Mouse (Mus musculus) layer of hippocampus, adult 11-12 months (tissue): ENCODE measurements around the gene Podxl.

Source experiments
- DNase-seq: peaks from one replicate; pipeline ENCODE4 v3.0.0; 2022; ENCODE audit warnings: low spot score

Podxl gene

GRCm38 (mm10) chr6:31523039-31523438 lies 40.7 kb downstream of the Podxl start:
- no peak for DNase-seq

- DNase-seq: no peak
Measured at GRCm38 (mm10) chr6:31522478-31522877, 41.3 kb downstream of the Podxl start.

GRCm38 (mm10) chr6:31521491-31522355 lies 42.1 kb downstream of the Podxl start:
- no peak for DNase-seq

DNA sequence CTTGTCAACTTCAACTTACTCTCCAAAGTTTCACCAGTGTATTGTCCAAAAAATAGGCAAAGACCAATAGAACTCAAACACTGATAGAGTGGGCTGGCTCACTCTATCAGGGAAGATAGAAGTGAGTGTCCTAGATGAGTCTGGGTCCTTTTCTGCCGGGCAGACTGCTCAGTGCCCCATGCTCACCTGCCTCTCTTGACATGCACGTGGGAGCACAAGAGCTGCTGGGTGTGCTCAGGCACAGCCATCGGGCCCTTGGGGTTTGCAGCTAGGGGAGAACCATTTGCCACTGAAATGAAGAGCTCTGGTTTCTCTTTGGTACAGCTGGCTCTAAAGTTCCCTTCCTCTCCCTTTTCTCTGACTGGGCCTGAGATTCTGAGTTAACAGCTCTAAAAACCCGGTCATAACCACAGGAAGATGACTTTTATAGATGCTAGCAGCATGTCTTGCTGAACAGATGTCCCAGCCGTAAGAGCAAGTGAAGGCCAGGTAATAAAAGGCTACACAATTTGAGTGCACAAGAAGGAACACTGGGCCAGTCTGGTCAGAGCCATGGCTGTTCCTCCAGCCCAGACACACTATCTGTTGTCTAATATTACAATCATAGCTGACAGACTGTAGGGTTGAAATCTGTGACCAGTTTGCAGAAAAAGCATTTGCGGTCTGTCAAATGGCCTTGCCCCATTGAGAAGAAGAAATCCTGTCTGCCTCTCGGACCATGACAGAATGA lies 43.1 kb downstream of the Podxl start:
- no peak for DNase-seq

DNA sequence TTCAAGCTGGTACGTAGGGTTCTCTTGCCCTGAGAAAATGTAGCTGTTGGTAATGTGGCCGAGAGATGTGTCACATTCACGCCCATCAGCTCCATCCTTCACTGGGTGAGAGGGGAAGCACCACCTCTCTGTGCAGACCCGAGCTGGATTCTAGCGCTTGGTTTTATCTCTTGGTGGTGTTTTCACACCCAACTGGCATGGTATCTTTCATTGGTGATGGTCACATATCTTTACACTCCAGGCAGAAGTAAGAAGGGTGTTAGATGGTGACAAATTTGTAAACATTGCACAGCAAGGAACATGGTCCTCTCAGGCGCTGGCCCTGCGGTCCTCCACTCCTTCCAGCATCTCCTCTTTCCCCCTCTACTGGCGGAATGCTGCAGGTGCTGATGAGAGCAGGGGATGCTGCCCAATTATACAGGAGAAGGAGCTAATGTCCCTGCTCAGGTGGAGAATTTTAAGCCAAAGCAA lies 44.7 kb downstream of the Podxl start:
- no peak for DNase-seq

DNA sequence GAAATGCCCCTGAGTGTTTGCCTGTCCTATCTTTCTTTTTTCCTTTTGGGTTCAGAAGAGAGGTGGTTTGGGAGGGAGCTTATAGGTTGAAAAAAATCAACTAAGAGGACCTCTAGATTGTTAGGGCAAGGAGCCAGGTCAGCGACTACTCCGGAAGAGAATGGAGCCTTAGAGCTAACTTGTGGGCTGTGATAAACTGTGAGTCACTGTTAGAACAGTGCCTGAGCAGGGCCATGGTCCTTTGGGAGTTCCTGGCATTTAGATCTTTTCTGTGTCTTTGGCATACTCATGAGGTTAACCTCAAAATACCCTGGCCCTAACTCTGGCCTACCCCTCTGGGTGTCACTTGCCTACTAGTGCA lies 45.5 kb downstream of the Podxl start:
- DNase-seq: no peak

DNA sequence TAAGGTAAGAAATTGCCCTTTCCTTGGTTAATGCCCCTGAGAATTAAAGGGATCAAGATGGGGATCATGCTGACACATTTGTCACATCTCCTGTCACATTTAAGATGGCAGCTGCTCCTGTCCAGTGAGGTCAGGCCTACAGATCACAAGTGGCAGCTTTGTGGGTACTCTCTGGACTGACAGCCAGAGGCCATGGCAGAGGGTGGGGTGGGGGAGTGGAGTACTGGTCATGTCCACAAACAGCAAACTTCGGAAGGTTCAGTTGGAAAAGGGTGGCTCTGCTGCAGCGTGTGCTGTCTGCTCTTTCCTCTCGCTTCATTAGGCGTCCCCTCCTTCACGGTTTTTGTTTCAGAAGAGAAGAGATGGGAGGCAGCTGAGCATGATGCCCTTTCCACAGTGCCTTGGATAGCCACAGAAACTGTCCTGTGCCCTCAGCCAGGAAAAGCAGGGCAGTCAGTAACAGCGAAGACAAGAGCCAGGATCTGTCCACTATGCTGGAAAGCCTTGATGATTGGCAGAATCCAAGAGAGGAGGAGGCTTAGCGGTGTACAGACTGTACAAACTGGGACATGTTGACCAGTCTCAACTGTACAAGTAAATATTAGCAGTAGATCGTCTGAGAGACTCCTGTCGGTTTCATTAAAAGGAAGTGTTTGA lies 46.0 kb downstream of the Podxl start:
- no peak for DNase-seq

DNA sequence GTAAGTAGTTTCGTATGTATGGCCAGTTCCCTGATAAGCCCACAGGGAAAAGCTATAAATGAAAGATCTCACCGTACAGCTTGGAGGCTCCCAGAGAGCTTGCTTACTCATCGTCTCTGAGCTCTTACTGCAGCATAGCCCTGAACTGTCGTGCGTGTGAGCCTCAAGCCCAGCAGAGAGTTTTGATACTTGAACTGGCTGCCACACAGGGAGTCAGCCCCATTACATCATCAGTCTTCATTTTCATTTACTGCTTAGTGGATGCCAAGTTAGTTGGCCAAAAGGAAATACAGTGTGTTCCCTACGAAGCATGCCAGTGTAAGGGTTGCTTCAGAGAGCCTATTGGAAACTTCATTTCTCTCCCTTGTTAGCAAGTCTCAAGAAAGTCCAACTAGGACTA lies 50.1 kb downstream of the Podxl start:
- no peak for DNase-seq

GRCm38 (mm10) chr6:31502614-31503013 lies 61.2 kb downstream of the Podxl start:
- no peak for DNase-seq

DNA sequence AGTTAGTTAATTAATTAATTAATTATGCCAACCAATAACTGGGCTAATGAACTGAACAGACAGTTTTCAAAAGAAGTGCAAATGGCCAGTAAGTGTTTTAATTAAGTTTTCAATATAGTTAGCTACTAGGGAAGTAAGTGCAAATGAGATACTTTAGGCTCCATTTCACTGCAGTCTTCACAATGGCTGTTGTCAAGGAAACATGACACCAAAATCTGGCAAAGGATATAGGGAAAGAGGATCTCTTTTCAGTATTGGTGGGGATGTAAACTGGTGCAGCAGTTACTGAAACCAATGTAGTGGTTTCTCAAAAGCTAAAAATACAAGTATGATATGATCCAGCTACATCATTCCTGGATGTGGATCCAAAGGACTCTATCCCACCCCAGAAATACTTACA lies 63.1 kb downstream of the Podxl start:
- no peak for DNase-seq

GRCm38 (mm10) chr6:31500260-31500659 lies 63.5 kb downstream of the Podxl start:
- no peak for DNase-seq

- no peak for DNase-seq
Measured at GRCm38 (mm10) chr6:31499836-31500235, 63.9 kb downstream of the Podxl start.

GRCm38 (mm10) chr6:31496227-31496626 lies 67.6 kb downstream of the Podxl start:
- no peak for DNase-seq

DNA sequence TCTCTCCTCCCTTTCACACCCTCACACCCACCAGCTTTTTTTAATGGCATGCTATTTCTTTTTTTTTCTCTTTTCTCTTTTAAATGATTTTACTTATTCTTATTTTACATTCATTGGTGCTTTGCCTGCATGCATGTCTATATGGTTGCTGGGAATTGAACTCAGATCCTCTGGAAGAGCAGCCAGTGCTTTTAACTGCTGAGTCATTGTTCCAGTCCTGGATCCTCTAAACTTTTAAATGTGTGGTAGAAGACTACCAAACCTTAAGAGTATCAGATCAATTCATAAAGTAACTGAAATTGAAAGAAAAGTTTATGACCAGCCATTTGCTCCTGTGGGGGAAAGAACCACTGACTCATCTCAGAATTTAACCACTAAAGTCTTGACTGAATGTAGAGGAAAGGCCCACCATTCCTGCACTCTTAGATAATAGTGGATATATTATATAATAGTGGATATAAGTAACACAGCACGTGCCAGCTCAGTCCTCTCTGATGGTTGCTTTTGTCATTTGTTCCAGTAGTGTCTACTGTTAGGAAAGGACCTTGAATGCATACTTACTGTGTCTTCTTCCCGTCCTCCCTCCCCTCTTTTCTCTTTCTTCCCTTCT lies 68.6 kb downstream of the Podxl start:
- DNase-seq: no peak

DNA sequence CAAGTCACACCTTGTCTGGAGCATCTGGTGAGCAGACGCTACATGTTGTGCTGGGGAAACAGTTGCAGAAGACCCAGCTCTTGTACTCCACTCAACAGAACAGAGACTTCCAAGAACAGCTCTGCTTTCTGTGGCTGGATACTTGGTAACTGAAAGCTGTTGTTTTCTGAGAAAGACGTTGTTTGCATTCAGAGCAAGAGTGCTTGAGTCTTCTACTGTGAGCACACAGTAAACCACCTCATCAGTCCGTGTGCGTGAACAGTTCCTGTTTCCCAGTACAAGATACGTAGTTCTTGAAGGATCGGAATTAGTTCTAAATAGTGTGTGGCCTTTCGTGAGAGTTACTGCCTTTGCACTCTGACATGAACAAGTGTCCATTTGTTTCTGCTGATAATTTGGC lies 73.8 kb downstream of the Podxl start:
- no peak for DNase-seq

- DNase-seq: no peak
Measured at GRCm38 (mm10) chr6:31486601-31487000, 77.2 kb downstream of the Podxl start.

GRCm38 (mm10) chr6:31480008-31480407 lies 83.8 kb downstream of the Podxl start:
- DNase-seq: no peak

DNA sequence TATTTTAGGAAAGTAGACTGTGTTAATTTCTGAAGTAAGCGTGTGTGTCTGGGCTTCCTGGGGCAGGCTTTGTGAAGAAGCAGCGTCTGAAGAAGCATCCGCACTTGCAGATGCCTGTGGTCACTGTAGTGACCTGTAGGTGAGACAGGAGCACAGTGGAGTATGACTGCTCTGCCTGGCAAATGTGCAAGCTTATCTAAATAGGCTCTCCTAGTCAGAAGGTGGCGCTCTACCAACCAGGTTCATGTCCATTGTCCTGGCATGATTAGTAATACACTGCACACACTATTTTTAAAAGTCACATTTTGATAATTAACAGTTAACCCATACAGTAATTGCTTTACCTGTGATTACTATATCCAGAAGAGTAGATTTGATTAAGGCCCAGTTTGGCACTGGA lies 85.6 kb downstream of the Podxl start:
- DNase-seq: no peak
